Mouse (Mus musculus): ENCODE data around the gene Palld.
A peak's percentile ranks its signal among the peaks of the same experiment; 100 is the strongest.

The Palld gene

DNA sequence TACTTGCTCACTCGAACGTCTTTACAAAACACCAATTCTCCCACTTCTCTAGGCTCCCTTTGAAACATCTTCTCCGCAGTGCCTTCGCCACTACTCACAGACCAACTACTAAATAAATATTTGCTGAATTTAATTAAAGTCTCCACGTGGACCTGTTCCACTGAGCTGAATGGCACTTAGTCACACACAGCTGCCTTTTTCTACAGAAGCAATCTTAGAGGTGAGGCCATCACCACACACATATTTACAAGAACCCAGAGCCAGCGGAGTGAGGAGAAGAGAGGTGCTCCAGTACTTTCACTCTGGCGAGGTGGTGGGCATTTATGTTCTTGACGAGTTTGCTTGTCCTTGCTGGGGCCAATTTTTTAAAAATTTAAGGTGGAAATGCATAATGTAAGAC, 346.3 kb downstream of the Palld start:
- DNase-seq (ENCODE audit: low read depth, low spot score), result no peak

DNA sequence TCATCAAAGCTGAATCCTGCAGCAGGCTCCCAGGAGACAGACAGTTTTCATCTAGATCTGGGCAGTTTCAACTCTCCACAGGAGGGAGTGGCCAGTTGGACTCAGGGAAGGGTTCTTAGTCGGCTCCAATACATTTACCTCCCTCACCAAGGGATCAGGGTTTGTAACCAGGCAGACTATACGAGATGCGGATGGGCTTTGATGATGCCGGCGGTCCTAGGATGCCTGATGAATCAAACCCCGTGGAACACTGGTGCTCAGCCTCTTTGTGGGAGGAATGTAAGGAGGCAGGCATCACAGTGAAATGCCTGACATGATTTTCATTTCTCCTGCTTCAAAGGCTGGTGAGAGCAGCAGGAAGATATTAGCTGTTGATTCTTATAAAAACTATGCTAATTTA, 347.1 kb downstream of the Palld start:
- DNase-seq (ENCODE audit: low read depth, low spot score), result no peak

DNA sequence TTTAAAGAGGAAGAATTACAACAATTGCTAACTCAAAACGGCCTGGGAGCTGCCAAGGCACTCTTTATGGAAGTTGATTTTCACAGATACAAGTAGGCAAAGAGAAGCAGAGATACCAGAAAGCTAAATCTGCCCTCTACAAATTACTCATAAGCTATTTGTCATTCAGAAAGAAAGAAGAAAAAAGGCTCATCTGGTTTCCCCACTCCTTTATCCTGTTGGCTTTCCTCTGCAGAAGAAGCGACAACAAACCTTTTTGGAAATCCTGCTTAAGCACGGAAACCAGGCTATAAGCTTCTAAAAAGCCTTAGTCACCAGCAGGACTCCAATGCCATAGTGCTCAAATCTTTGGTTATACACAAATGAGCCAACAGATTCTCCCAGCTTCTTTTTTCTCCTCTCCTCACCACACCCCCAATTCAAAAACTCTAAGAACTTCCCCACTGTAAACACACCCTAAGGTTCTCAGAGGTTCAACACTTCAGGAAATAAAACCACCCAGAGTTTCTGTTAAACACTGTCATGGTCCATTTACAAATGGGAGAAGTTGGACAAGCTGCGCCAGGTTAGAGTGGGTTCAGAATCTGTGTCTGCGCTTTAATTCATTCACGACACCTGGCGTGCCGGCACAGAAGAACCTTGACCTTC, 349.6 kb downstream of the Palld start:
- no peak for DNase-seq (ENCODE audit: low read depth, low spot score)

DNA sequence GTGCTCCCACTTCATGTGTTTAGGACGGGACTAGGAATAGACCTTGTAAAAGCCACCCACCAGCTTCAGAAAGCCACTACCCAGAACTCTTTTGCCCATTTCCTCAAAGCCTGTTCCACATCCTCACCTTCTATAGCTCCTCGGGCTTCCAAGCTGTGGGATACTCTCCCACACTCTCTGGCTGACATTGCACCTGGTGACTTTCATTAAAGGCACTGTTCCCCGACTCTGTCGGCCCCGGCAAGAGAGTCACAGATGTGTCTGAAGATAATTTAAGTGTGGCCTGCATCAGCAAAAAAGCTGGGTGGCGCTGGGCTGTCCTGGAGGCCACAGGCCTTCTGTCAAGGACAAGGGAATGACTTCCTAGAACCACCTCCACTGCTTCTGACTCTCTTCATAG, 350.3 kb downstream of the Palld start:
- no peak for DNase-seq (ENCODE audit: low read depth, low spot score)

DNA sequence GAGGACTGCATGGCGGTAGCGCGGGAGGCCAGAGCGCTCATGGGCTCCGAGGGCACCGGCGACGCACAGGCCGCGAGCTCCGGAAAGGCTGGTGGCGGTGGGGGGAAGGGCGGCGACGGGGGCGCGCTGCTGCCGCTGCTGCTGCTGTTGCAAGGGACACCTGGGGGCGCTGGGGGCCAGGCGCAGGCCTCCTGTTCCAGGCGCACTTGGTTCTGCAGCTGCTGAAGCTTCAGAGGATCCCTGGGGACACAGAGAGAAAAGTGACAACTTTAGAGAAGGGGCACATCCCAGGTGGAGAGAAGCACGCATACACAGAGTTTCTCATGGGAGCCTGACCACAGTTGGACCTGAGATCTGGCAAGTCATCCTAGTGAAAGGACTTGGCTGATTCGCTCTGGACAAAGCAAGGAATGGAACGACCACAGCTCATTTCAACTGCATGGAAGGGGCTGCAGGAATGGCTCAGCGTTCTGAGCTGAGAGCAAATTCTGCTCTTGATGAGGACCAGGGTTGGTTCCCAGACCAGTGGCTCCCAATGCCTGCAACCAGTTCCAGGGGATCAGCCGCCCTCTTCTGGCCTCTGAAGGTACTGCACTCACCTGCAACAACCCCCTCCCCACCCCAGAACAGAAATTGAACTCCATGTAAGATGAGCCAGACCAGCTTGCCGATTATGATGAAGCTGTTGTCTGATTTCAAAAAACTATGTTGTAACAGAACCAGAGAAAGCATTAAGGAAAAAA, 352.3 kb downstream of the Palld start:
- DNase-seq (ENCODE audit: low read depth, low spot score), result peak; percentile 87

DNA sequence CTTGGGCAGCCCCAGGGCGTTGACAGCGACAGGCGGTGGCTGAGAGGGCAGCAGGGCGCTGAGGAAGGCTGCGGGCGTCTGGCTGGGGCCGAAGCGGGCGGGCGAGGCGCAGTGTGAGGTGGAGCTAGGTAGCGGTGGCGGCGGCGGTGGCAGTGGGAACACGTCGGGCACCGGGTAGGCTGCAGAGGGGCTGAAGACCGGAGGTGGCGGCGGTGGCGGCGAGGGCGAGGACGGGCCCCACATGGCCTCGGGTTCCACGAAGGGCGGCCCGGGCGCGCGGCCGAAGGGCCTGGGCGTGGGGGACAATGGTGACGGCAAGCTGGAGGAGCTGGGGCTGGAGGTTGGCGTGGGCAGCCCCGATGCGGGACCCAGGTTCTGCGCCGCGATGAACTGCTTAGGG, 352.9 kb downstream of the Palld start:
- DNase-seq (ENCODE audit: low read depth, low spot score), result no peak

DNA sequence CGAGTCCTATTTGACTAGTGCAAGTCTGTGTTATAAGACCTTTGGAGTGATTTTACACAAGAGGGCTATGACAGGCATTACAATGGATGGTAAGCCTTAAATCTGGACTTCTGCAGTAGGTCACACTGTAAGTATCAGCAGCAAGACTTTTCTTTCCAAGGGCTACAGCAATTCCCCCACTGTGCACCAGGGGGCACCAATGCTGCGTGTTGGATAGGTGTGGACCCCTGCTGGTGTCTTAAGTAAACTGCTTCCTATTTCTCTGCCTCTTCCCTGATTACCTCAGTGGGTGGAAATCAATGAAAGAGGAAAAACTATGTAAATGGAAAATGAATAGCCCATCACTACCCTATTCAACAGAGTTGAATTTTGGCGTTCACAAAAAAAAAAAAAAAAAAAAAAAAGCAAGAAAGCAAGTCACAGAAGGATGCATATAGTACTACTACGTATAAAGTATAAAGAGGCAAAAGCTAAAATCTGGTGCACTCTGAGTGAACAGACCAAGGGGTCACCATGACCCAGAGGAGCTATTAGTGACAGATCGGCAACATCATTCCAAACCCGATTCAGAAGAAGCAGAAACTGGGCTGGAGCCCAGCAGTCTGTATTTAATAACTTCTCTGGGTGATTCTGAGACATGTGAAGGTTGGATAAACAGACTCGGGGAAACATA, 362.5 kb downstream of the Palld start:
- DNase-seq (ENCODE audit: low read depth, low spot score), result peak; percentile 96

DNA sequence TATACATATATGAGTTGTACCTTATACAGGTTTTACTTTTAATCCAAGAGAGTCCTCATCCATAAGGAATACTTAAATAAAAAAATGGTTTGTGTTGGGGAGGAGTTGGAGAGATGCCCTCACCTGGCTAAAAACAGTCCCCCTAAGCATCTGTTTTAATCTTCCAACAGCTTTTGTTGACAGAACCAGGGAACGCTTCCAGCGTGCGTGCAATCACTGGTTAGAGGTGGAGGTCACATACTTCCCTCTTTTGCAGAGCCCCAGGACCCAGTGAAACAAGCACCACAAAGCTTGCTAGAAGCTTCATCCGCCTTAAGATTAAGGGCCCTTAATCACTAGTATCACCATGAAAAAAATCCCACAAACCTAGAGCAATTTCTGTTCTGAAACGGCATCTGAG, 365.0 kb downstream of the Palld start:
- DNase-seq (ENCODE audit: low read depth, low spot score), result no peak

DNA sequence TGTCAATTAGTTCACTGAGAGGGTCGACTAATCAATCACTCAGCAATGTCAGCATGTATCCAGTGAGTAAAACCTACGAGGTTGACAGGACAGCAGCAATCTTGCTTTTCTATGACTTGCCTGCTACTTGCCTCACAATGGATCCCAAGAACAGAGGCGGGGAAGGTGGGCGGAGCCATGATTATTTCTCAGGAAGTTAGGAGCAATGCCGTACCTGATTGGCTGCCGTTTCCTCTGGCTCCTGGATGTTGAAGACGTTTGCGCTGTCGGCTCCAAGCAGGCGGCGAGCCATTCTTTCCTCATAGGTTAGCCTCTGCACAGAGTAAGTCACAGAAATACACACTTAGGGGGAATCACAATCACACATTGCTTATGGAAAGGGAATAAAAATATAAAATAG, 367.0 kb downstream of the Palld start:
- peak; percentile 92 for DNase-seq (ENCODE audit: low read depth, low spot score)

DNA sequence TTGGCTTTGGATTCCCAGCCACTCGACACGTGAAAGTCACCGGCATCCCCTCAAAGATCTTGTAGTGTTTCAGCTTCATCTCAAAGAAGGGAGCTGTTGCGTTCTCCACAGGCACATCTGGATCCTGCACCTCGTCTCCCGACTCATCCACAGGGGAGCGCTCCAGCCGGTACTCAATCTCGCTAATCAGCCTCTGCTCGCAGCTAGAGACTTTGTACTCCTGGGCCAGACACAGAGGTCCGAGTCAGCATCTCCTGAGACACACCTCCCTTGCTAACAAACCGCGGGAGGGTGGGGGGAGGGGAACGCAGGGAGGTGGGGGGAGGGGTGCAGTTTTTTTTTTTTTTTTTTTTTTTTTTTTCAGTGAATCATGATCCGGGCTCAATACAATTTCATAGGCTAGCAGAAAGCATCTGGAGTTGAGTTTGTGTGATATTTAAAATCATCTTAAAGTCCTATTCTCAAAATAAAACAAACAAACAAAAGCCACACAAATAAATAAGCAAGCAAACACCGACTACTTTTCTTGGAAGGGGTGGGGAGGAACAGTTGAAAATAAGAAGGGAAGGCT, 369.0 kb downstream of the Palld start:
- peak; percentile 93 for DNase-seq (ENCODE audit: low read depth, low spot score)

DNA sequence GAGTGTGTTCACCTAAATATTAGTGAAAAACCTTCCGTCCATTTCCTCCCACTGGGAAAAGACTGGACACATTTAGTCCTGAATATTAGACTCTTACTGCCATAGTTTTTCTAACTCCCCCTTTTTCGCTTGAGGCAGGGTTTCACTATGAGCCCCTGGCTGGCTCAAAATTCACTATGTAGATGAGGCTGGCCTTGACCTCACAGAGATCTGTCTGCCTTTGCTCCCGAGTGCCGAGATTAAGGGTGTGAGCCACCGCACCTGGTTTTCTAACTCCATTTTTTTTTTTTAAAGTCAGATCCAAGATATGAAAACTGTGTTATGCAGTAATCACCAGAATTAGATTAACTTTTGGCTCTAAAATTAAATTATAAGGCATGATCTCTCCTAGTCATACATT, 369.7 kb downstream of the Palld start:
- peak; percentile 74 for DNase-seq (ENCODE audit: low read depth, low spot score)

DNA sequence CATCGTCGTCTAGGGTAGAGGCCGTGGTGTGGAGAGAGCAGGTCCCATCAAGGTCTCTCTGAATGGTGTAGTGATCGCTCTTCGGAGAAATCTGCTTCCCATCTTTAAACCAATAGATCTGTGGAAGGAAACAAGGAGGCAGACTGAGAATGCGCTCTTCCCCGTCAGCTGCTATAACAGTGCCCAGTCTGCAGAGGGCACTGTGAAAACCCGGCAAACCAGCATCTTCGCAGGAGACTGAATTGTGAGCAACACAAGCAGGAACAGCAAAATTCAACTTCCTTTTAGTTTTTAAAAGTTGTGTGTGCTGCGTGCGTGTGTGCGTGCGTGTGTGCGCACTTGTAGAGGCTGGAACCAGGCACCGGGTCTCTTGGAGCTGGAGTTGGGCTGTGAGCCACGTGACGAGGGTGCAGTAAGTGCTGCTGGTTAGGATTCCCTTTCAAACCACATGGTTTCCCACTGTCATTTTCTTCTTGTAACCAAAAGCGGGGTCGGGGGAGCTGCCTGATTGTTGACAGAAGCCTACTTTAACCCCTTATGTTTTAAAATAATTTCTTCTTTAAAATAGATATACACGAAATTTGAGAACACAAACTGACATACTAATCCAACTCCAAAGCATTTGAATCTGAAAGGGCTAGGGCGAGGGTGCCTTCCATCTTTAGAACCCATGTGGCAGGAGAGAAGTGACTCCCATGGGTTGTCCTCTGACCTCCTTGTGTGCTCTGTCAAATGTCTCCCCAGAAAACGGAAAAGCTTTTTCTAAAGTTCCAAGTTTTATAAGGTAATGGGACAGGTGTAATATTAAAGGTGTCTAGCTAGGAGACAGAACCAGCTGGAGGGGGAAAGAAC, 370.3 kb downstream of the Palld start:
- peak; percentile 87 for DNase-seq (ENCODE audit: low read depth, low spot score)

DNA sequence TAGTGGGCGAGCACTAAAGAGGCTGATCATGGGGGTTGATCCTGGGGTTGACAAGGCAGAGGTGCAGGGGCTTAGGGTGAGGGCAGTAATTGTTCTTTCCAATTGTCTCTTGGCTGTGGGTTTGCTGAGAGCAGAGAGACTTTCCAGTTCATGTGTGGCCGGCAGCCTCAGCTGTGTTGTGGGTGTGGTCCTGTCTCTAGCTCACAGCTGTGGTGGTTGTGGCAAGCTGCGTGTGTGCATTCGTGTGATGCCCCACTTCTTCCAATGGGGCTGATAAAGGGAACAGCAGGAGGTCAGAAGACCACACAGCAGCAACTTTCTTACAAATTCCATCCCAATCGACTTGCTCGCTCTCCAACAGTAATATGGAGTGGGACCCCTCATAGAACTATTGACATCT, 373.8 kb downstream of the Palld start:
- DNase-seq (ENCODE audit: low read depth, low spot score), result no peak

DNA sequence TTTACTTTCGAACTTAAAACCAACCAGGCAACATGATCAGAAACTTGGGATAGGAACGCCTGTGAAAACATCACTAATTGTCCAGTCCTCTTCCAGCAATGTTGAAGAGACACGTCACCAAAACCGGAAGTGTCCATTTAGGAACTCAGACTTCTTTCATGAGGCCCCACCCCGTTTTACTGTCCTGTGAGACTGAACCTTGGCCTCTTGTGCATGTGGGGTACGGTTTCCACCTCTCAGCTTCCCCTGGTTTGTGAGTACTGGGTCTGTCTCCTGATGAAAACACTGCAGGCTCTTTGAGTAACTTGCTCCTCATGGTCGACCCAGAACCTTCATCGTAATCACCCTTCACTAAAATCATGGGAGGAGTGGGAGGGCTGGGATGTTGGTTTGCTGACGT, 374.3 kb downstream of the Palld start:
- DNase-seq (ENCODE audit: low read depth, low spot score), result no peak

DNA sequence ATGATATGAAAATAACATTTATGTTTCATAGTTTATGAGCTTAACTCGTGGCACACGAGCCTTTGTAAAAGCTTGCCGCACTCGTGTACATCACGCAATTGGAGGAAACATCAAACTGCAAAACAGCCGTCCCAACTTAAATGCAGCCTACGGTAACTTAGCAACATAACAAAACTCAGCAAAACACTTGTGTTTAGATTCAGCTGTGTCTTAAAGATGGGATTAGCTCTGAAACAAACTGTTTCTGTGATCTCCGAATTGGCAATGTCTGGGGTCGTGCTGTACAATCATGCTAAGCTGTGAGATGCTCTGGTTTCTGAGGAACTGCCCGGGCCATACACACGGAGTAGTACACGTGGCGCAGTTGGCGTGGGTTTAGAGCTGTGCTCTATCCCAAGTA, 375.5 kb downstream of the Palld start:
- DNase-seq (ENCODE audit: low read depth, low spot score), result no peak

DNA sequence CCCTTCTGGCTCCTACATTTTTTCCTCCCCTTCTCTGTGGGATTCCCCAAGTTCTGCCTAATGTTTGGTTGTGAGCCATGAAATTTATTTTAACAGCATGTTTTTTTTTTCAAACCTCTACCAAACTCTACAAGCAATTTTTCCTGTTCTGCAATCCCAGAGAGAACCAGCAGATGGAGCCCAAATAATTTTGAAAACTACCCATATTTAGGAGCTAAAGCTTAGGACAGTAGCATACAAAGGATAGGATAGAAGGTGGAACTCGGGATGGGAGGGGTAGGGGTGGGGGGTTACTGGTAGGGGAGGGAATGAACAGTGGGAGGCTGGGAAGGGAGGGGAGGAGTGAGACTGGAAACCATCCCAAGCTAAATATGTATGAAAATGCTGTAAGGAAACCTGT, 380.4 kb downstream of the Palld start:
- DNase-seq (ENCODE audit: low read depth, low spot score), result peak; percentile 38

DNA sequence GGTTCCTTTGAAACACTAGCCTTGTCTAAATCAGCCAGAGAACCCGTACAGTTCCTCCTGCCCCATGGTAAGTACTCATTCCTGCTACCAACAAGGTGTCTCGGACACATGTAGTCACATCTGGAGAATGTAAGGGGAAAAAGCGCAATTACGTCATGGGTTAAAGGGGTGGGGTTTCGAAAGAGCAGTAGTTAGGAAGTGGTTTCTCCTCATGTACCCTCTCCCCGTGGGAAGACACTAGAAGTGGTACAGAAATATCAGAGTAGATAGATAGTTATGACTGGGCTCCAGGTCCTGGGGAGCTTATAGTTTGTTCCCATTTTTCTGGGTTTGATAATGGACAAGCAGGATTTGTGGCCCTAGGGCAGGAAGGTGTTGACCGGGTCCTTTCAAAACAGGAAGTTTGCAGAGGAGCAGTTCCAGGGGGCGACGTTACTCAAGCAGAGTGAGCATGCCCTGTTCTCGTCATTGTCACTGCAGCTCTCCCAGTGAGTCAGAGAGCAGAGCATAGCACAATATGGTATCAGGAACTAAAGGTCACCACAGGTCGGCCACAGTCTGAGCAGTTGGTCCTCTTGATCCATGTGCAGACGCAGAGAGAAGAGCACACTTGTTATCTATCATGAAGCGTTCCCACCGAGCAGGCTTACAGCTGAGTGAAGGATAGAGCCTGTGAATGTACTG, 384.8 kb downstream of the Palld start:
- no peak for DNase-seq (ENCODE audit: low read depth, low spot score)

DNA sequence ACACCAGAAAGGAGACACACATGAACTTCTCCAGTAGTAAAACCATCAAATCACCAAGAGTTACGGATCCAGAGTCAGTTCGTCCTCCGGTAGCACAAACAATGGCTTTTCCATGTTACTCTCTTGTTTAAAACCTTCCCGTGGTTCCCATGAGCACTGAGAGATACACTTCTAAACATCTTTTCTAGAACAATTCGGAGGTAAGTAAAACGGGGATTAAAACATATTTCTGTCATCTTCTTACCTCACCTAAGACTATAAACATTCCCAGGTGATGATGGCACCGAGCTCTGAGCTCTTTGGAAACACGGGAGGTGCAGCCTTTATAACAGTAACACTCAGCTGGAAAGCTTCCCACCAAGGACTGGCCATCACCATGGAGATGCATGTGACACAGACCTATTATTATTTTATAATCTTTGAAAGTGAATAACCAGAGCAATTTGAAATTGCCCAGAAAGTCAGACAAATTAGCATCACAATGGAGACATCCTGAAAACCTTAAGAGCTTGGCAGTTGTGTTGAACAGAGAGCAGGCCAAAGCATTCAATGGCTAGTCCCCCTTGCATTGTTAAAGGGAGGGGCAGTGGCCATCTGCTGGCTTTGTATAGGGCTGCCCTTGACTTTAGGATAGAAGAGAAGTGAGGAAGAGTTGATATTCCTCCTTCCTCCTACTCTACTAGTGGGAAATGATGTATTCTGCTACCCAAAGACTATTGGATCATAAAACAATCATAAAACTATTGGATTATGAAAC, 385.6 kb downstream of the Palld start:
- no peak for DNase-seq (ENCODE audit: low read depth, low spot score)

DNA sequence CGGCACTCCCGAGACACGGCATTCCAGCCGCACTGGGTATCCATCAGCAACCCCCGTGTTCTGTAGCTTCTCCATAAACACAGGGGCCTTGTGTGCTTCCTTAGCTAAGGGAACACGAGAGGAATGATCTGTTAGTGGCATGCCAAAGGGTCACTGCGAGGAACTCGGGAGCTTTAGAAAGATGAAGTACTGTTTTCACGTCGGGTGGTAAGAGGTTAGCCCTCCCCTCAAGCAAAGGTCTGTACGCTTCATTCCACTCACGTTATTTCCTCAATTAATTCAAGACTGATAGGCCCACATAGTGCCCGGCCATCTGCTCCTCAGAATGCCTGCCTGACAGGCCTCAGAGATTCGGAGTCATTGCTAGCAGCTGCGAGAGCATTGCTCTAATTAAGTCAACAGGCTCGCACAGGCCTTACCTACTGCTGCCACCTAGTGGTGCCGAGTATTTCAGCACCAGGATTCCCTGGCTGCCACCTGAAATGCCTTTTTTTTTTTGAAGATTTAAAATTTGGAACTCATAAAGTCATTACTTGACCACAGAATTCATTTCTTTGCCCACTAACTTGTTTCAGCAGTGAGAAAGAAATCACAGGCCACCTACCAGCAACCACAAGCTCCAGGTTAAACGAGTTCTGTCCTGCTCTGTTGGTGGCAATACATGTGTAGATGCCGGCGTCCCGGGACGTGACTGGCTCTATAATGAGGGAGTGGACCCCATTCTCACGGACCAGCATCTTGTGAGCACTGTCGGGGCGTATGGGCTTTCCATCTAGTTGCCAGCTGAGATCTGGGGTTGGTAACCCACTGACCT, 386.4 kb downstream of the Palld start:
- peak; percentile 76 for DNase-seq (ENCODE audit: low read depth, low spot score)

Data from ES-CJ7 (cell line).